Mouse (Mus musculus) kidney, postnatal 0 days (tissue): Measurements from ENCODE around the gene Trp73. TPM values are rescaled to one million over a fixed set of nuclear protein-coding genes. Genes with fewer than 3 reads are reported as not detected.
A peak's percentile ranks its signal among the peaks of the same experiment; 100 is the strongest.

ENCODE experiments used
- ATAC-seq: fragments of 200-750 bp; cut with Nextera tagmentation; replicated peaks from 2 replicates; pipeline ENCODE4 v1.8.0; 2017; ENCODE audit warnings: low read depth, moderate number of reproducible peaks, moderate TSS enrichment, moderate library complexity; ENCODE audit not compliant: low FRiP score
- DNase-seq: peaks from one replicate; pipeline ENCODE4 v3.0.0-alpha.2; 2016; ENCODE audit warnings: low spot score
- H3K27ac ChIP-seq: fragments of 300-500 bp; sonication (generic); 2 replicates; pipeline ENCODE4 v1.5.1; 2014; ENCODE audit warnings: mild to moderate bottlenecking
- H3K27me3 ChIP-seq: fragments of 300-500 bp; sonication (generic); 2 replicates; pipeline ENCODE4 v1.6.1; 2014; ENCODE audit warnings: low read length, mixed read lengths; ENCODE audit not compliant: insufficient read depth
- H3K36me3 ChIP-seq: fragments of 300-500 bp; sonication (generic); 2 replicates; pipeline ENCODE4 v1.6.1; 2014; ENCODE audit warnings: low read length, mixed read lengths; ENCODE audit not compliant: insufficient read depth
- H3K4me1 ChIP-seq: fragments of 300-500 bp; sonication (generic); replicated peaks from 2 replicates; pipeline ENCODE4 v1.6.1; 2014; ENCODE audit warnings: antibody characterized with exemption, low read length, mixed read lengths; ENCODE audit not compliant: insufficient read depth
- H3K4me2 ChIP-seq: fragments of 300-500 bp; sonication (generic); 2 replicates; pipeline ENCODE4 v1.6.1; 2014; ENCODE audit warnings: mild to moderate bottlenecking, low read length, moderate library complexity, mixed read lengths
- H3K4me3 ChIP-seq: fragments of 300-500 bp; sonication (generic); replicated peaks from 2 replicates; pipeline ENCODE4 v1.5.1; 2014; ENCODE audit warnings: low read depth, low read length
- H3K9ac ChIP-seq: fragments of 300-500 bp; sonication (generic); 2 replicates; pipeline ENCODE4 v1.6.1; 2014; ENCODE audit warnings: low read depth, low read length
- H3K9me3 ChIP-seq: fragments of 300-500 bp; sonication (generic); replicated peaks from 2 replicates; pipeline ENCODE4 v1.6.1; 2016; ENCODE audit warnings: low read length, inconsistent platforms, mixed read lengths
- CTCF ChIP-seq: IDR thresholded peaks from 2 replicates; pipeline ENCODE4 v1.5.1; 2016; ENCODE audit warnings: antibody characterized with exemption, low read depth, mild to moderate bottlenecking, moderate library complexity
- WGBS: fragments of 180-500 bp; shearing (Covaris S2); extraction: QIAGEN DNeasy Blood & Tissue Kit; methylation state at CpG from one replicate; pipeline ENCODE4 v1.1.7; 2014; 5-methylcytosine and 5-hydroxymethylcytosine counted together
- polyA plus RNA-seq: library from polyadenylated mRNA; unstranded; fragments of >200 nt; fragmentation: Nextera tagmentation; extraction: Ambion mirVana; gene quantifications from 2 replicates; pipeline ENCODE4 v1.2.1, GENCODE M21; 2015

Gene Trp73
- polyA plus RNA-seq, 1 experiment from 2014 or later = 0.25 TPM

- Histone ChIP-seq H3K4me3 (peak overlapping the region; percentile 41), H3K9me3 (no peaks in the 10 kb centered on the region), H3K27me3 (no peaks in the 10 kb centered on the region), H3K4me1 (peaks cover 35% of the 10 kb centered on the region), H3K27ac (peak overlapping the region; percentile 88), H3K4me2 (peak overlapping the region; percentile 59), H3K9ac (peak overlapping the region; percentile 51; the same call in 1 of the 2 replicates), H3K36me3 (peaks cover 18% of the 10 kb centered on the region)
- 34% methylated on average over 17 of the region's 17 CpGs for WGBS
- ATAC-seq (no peak), DNase-seq (no peak)
- no peak for TF ChIP-seq CTCF
Measured at GRCm38 (mm10) chr4:154024729-154025521, 115.1 kb downstream of the Trp73 start.

- H3K27ac ChIP-seq = peak overlapping the region; percentile 88
- no peaks in the 10 kb centered on the region for H3K27me3 ChIP-seq
- no peaks in the 10 kb centered on the region for H3K9me3 ChIP-seq
- H3K9ac ChIP-seq = 0 out of 2 replicates have a peak overlapping the region, but pooled peaks have one; percentile 6
- TF ChIP-seq CTCF = no peak
- H3K4me1 ChIP-seq = peaks cover 35% of the 10 kb centered on the region
- peak; percentile 25 for DNase-seq
- no peak overlapping the region for H3K4me3 ChIP-seq
- H3K4me2 ChIP-seq = peak overlapping the region; percentile 59; the same call in 1 of the 2 replicates
- no peak for ATAC-seq
- 13% methylated on average over 8 of the region's 8 CpGs for WGBS
- H3K36me3 ChIP-seq = peaks cover 28% of the 10 kb centered on the region
Measured at GRCm38 (mm10) chr4:154023754-154024601, 116.0 kb downstream of the Trp73 start.

- WGBS = 24% methylated on average over 4 of the region's 4 CpGs
- no peak for TF ChIP-seq CTCF
- DNase-seq (no peak), ATAC-seq (no peak)
- Histone ChIP-seq H3K9ac (peak overlapping the region; percentile 19; the same call in 1 of the 2 replicates), H3K36me3 (peaks cover 39% of the 10 kb centered on the region), H3K4me2 (no peak overlapping the region), H3K9me3 (no peaks in the 10 kb centered on the region), H3K4me1 (peaks cover 35% of the 10 kb centered on the region), H3K27ac (peak overlapping the region; percentile 88), H3K27me3 (no peaks in the 10 kb centered on the region), H3K4me3 (no peak overlapping the region)
Measured at GRCm38 (mm10) chr4:154022844-154023243, 117.2 kb downstream of the Trp73 start.

GRCm38 (mm10) chr4:154022407-154022806, 117.6 kb downstream of the Trp73 start:
- WGBS = 30% methylated on average over 4 of the region's 4 CpGs

GRCm38 (mm10) chr4:154021432-154021831, 118.6 kb downstream of the Trp73 start:
- no peaks in the 10 kb centered on the region for H3K27me3 ChIP-seq

More at GRCm38 (mm10) chr4:154022407-154022806, 117.6 kb downstream of the Trp73 start:
- peak overlapping the region; percentile 88 for H3K27ac ChIP-seq
- H3K27me3 ChIP-seq = no peaks in the 10 kb centered on the region
- peak overlapping the region; percentile 19; the same call in 1 of the 2 replicates for H3K9ac ChIP-seq
- H3K4me1 ChIP-seq = peaks cover 35% of the 10 kb centered on the region
- H3K4me3 ChIP-seq = no peak overlapping the region
- no peak for TF ChIP-seq CTCF
- H3K9me3 ChIP-seq = no peaks in the 10 kb centered on the region
- ATAC-seq (peak; percentile 87), DNase-seq (peak; percentile 89)
- H3K4me2 ChIP-seq = no peak overlapping the region
- H3K36me3 ChIP-seq = peaks cover 40% of the 10 kb centered on the region

GRCm38 (mm10) chr4:154019571-154019970, 120.4 kb downstream of the Trp73 start:
- TF ChIP-seq CTCF = peak; percentile 69
- Histone ChIP-seq H3K27me3 (no peaks in the 10 kb centered on the region), H3K36me3 (peaks cover 57% of the 10 kb centered on the region), H3K9ac (no peak overlapping the region), H3K4me2 (no peak overlapping the region), H3K4me1 (peaks cover 18% of the 10 kb centered on the region; the same call in 1 of the 2 replicates), H3K4me3 (no peak overlapping the region), H3K9me3 (no peaks in the 10 kb centered on the region), H3K27ac (no peak overlapping the region)
- 78% methylated on average over 7 of the region's 7 CpGs for WGBS
- DNase-seq (peak; percentile 30), ATAC-seq (no peak)

More at GRCm38 (mm10) chr4:154021432-154021831, 118.6 kb downstream of the Trp73 start:
- peaks cover 49% of the 10 kb centered on the region for H3K36me3 ChIP-seq
- DNase-seq (no peak), ATAC-seq (no peak)
- peak overlapping the region; percentile 88 for H3K27ac ChIP-seq
- WGBS = 91% methylated on average over 9 of the region's 9 CpGs
- no peaks in the 10 kb centered on the region for H3K9me3 ChIP-seq
- no peak overlapping the region for H3K4me3 ChIP-seq
- H3K9ac ChIP-seq = no peak overlapping the region
- peaks cover 31% of the 10 kb centered on the region for H3K4me1 ChIP-seq
- TF ChIP-seq CTCF = no peak
- no peak overlapping the region for H3K4me2 ChIP-seq
